Mouse (Mus musculus) hindbrain, postnatal 0 days (tissue): ENCODE measurements around the gene Slmap. TPM values are rescaled to one million over a fixed set of nuclear protein-coding genes. Genes with fewer than 3 reads are reported as not detected.

Experiments used
- ATAC-seq: fragments of 200-750 bp; cut with Nextera tagmentation; 2 replicates; pipeline ENCODE4 v1.8.0; 2017; ENCODE audit warnings: mild to moderate bottlenecking, moderate TSS enrichment, moderate library complexity
- DNase-seq: peaks from one replicate; pipeline ENCODE4 v3.0.0-alpha.2; 2015; ENCODE audit warnings: low spot score
- H3K27ac ChIP-seq: fragments of 300-500 bp; sonication (generic); 2 replicates; pipeline ENCODE4 v1.5.1; 2014; ENCODE audit warnings: mild to moderate bottlenecking
- H3K27me3 ChIP-seq: fragments of 300-500 bp; sonication (generic); 2 replicates; pipeline ENCODE4 v1.6.1; 2014; ENCODE audit warnings: low read length, mixed read lengths; ENCODE audit not compliant: insufficient read depth
- H3K36me3 ChIP-seq: fragments of 300-500 bp; sonication (generic); 2 replicates; pipeline ENCODE4 v1.6.1; 2014; ENCODE audit warnings: low read length, mixed read lengths; ENCODE audit not compliant: insufficient read depth
- H3K4me1 ChIP-seq: fragments of 300-500 bp; sonication (generic); 2 replicates; pipeline ENCODE4 v1.6.1; 2014; ENCODE audit warnings: antibody characterized with exemption, low read length, mixed read lengths; ENCODE audit not compliant: insufficient read depth
- H3K4me2 ChIP-seq: fragments of 300-500 bp; sonication (generic); 2 replicates; pipeline ENCODE4 v1.6.1; 2014; ENCODE audit warnings: low read depth, mild to moderate bottlenecking, low read length, moderate library complexity, mixed read lengths
- H3K4me3 ChIP-seq: fragments of 300-500 bp; sonication (generic); 2 replicates; pipeline ENCODE4 v1.5.1; 2014; ENCODE audit warnings: low read length
- H3K9ac ChIP-seq: fragments of 300-500 bp; sonication (generic); replicated peaks from 2 replicates; pipeline ENCODE4 v1.6.1; 2014; ENCODE audit warnings: mild to moderate bottlenecking, low read length, moderate library complexity, mixed read lengths
- H3K9me3 ChIP-seq: fragments of 300-500 bp; sonication (generic); 2 replicates; pipeline ENCODE4 v1.6.1; 2016; ENCODE audit warnings: low read length, mixed read lengths
- CTCF ChIP-seq: IDR thresholded peaks from 2 replicates; pipeline ENCODE4 v1.5.1; 2016; ENCODE audit warnings: antibody characterized with exemption, control low read depth, low read depth
- WGBS: fragments of 180-500 bp; shearing (Covaris S2); extraction: QIAGEN DNeasy Blood & Tissue Kit; methylation state at CpG from one replicate; pipeline ENCODE4 v1.1.7; 2014; 5-methylcytosine and 5-hydroxymethylcytosine counted together
- polyA plus RNA-seq: library from polyadenylated mRNA; unstranded; fragments of >200 nt; fragmentation: Nextera tagmentation; extraction: Ambion mirVana; gene quantifications from 2 replicates; pipeline ENCODE4 v1.2.1, GENCODE M21; 2015
- total RNA-seq: library from RNA; depleted of rRNA; stranded (reverse); fragments of >200 nt; gene quantifications from 2 replicates; pipeline ENCODE4 v1.2.3, GENCODE M21; 2014

Slmap gene
- total and polyA plus RNA-seq, 2 experiments from 2014 or later: 11.7 to 16.1 TPM

DNA sequence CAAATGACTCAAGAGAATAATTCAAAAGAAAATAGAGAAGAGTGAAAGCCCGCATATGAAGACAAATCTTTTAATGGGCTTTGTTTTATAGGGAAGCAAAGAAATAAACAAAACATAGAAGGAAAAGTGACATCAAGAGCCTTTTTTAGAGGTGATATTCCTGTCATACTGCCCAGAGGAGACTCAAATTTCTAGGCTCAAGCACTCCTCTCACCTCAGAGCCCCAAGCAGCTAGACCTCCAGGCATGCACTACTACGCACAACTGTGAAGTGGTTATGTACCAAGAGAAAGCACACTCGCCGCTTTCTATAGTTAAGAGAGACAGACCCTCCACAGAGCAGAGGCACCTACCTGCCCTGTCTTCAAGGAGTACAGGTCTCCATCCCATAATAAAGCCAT is 30.2 kb downstream of the Slmap start:
- WGBS: 97% methylated on average over 4 of the region's 4 CpGs
- ATAC-seq: no peak
- no peak for TF ChIP-seq CTCF

DNA sequence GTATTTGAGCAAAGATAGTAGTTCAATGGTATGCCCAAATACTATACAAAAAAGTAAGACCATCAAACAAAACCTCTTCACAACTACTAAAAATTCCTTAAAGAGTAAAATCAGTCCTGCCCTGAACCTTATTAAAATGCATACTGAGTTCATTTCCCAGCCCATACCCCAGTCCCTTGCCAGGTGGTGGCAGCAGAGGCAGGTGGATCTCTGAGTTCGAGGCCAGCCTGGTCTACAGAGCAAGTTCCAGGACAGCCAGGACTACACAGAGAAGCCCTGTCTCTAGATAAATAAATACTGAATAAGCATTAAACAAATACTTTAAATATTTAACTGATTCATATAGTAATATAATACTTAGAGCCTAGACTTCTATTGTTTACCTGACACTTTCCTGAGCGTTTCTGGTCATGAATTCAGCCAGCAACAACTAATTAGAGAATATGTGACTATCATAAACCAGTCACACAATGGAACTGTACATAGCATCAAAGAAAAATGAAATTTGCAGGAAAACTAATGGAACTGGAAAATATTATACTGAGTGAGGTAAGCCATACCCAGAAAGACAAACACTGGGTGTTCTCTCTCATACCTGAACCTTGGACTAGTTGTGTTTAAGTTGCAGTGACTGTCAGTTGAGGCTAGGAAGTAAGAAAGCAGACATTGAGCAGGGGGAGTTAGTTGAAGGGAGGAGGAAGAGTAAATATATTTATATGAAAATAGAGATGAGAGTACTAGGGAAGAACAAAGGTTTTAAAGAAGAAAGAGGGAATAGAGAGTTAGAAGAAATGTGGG is 34.4 kb downstream of the Slmap start:
- 88% methylated on average over 2 of the region's 2 CpGs for WGBS
- DNase-seq: no peak

More for the DNA sequence above, 30.2 kb downstream of the Slmap start:
- Histone ChIP-seq H3K9ac (no peak overlapping the region), H3K27me3 (no peaks in the 10 kb centered on the region), H3K27ac (no peak overlapping the region), H3K9me3 (no peaks in the 10 kb centered on the region), H3K4me1 (no peaks in the 10 kb centered on the region), H3K4me3 (no peak overlapping the region), H3K36me3 (no peaks in the 10 kb centered on the region), H3K4me2 (no peak overlapping the region)
- DNase-seq: no peak

DNA sequence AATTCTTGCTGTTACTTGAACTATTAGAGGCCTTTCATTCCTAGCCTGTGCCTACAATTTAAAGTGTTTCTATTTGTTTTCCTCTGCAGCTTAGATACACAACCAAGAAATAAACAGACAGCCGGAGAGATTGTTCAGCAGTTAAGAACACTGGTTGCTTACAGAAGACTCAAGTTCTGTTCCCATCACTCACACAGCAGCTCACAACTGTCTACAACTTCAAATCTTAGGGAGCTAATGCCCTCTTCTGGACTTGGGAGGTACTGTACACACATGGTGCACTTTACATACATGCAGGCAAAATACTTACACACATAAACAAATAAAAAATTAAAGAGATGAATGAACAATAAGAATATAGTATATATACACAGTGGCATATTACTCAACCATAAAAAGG is 39.7 kb downstream of the Slmap start:
- 93% methylated on average over 1 of the region's 1 CpGs for WGBS
- TF ChIP-seq CTCF: peak; percentile 24
- H3K27ac ChIP-seq: no peak overlapping the region
- ATAC-seq: no peak
- DNase-seq: no peak
- no peaks in the 10 kb centered on the region for H3K36me3 ChIP-seq
- no peaks in the 10 kb centered on the region for H3K4me1 ChIP-seq
- no peak overlapping the region for H3K4me2 ChIP-seq
- no peak overlapping the region for H3K4me3 ChIP-seq
- no peaks in the 10 kb centered on the region for H3K27me3 ChIP-seq
- H3K9ac ChIP-seq: no peak overlapping the region
- H3K9me3 ChIP-seq: no peaks in the 10 kb centered on the region

More for the DNA sequence above, 34.4 kb downstream of the Slmap start:
- ATAC-seq: no peak
- Histone ChIP-seq H3K27me3 (no peaks in the 10 kb centered on the region), H3K9me3 (no peaks in the 10 kb centered on the region), H3K36me3 (no peaks in the 10 kb centered on the region), H3K4me3 (no peak overlapping the region), H3K9ac (no peak overlapping the region), H3K4me1 (no peaks in the 10 kb centered on the region), H3K4me2 (no peak overlapping the region), H3K27ac (no peak overlapping the region)
- no peak for TF ChIP-seq CTCF

DNA sequence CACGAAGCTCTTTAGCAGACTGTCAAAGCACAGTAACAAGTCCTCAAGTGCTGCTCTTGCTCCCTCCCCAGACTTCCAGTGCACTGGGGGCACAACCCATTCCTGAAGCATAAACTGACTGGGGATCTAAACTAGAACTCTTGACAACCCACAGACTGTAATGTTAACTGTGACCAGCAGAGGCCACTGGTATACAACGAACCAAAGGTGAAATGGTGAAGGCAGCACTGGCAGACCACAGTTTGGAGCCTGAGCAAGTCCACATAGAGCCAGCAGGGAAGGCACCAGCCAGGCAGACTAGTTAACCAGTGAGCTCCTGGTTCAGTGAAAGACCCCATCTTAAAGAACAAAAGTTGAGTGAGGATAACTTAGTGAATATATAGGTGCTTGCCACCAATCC is 43.6 kb downstream of the Slmap start:
- Histone ChIP-seq H3K4me1 (no peaks in the 10 kb centered on the region), H3K9me3 (no peaks in the 10 kb centered on the region), H3K4me3 (no peak overlapping the region), H3K27me3 (no peaks in the 10 kb centered on the region), H3K36me3 (no peaks in the 10 kb centered on the region), H3K4me2 (no peak overlapping the region), H3K27ac (no peak overlapping the region), H3K9ac (no peak overlapping the region)
- ATAC-seq (peak; percentile 58; the same call in 1 of the 2 replicates), DNase-seq (peak; percentile 78)
- peak; percentile 89 for TF ChIP-seq CTCF
- WGBS: 36% methylated on average over 2 of the region's 2 CpGs

DNA sequence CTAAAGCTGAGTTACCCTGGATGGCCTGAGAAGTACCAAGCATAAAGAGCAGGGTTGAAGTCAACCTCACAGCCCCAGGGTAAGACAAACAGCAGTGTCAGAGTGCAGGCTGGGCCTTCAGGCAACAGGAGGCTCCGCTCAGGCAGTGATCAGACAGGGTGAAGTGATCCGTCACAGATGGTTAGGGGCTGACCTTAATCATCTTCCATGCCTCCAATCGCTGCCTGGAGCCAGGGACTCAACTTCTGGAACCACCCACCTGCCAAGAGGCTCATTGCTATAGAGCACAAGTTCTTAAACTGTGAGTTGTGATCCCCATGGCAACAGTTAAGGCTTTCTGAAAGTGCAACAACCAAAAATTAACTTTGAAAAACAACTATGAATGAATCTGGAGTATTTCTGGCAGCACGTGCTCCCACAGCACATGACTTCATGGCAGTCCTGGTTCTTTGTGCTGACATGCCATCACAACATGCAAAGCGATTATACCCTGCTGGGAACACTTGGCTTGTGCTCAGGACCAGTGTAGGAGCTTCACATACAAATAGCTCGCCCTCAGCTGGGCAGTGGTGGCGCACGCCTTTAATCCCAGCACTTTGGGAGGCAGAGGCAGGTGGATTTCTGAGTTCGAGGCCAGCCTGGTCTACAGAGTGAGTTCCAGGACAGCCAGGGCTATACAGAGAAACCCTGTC is 46.3 kb downstream of the Slmap start:
- no peak for TF ChIP-seq CTCF
- Histone ChIP-seq H3K4me3 (no peak overlapping the region), H3K27ac (no peak overlapping the region), H3K9me3 (no peaks in the 10 kb centered on the region), H3K4me2 (no peak overlapping the region), H3K4me1 (no peaks in the 10 kb centered on the region), H3K9ac (no peak overlapping the region), H3K36me3 (no peaks in the 10 kb centered on the region), H3K27me3 (no peaks in the 10 kb centered on the region)
- ATAC-seq (peak; percentile 72), DNase-seq (peak; percentile 35)
- WGBS: 36% methylated on average over 9 of the region's 9 CpGs

DNA sequence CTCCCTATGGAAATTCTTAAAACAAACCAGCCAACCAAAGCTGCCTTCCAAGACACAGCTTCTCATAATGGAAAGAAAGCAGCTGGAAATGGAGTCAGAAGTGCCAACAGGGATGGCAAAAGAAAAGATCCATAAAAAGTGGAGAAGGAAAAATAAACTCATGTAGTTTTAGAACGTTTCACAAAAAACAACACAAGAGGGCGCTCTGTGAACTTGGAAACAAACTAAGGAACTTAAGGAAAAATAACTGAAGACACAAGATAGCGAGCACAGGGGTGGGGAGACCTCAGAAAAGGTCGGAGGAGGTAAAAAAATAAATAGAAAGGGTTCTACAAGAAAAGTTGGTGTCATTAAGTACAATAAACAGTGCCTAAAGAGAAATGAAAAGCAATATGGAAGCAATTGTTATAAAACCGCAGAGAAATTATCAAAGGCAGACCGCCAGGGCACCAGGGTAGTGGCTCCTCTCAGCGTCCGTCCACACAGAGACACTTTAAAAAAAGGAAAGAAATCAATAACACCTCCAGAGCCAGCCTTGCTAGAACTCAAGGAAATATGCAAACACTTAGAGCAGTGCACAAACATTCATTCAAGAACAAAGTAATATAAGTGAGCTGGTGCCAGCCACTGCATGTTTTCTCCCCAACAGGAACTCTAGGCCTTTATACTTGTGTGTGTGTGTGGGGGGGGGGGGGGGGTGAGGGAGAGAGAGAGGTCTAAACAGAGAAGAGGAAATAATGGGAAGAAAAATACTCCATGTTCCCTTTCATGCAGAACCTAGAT is 48.1 kb downstream of the Slmap start:
- Histone ChIP-seq H3K4me1 (no peaks in the 10 kb centered on the region), H3K9ac (no peak overlapping the region), H3K27ac (no peak overlapping the region), H3K4me2 (no peak overlapping the region), H3K4me3 (no peak overlapping the region), H3K9me3 (no peaks in the 10 kb centered on the region), H3K27me3 (no peaks in the 10 kb centered on the region), H3K36me3 (no peaks in the 10 kb centered on the region)
- TF ChIP-seq CTCF: peak; percentile 63
- WGBS: 34% methylated on average over 8 of the region's 8 CpGs
- ATAC-seq: no peak
- peak; percentile 81 for DNase-seq
